ENCODE assay signal across 9 mouse cellular contexts in genomic region chr11:110563272-110563671, GRCm38 (mm10).
DNase-seq lines count a peak whose midpoint lies in the region; ATAC-seq and TF ChIP-seq lines count a peak whose summit lies in the region.
"Had no signal": no experiment of that assay in that cellular context is flagged by ENCODE, and none has a peak within 500 bp of the region (broad histone marks: within the 10 kb centered on the region; RNA-seq: fewer than 3 reads in every experiment).

No protein-coding gene starts in this region.

- H3K4me2 ChIP-seq in heart, embryonic 12.5 days = peak overlapping the region; percentile 31

- ATAC-seq in heart, embryonic 12.5 days (ENCODE audit: insufficient number of reproducible peaks, low FRiP score) = no peak

- H3K4me1 ChIP-seq in cortical plate, adult 2 months (ENCODE audit: control insufficient read depth, insufficient read depth, low read length) = no peaks in the 10 kb centered on the region
- H3K4me1 ChIP-seq in heart, embryonic 12.5 days (replicated peaks) = 0 out of 2 replicates have a peak, but pooled peaks cover 3% of the 10 kb centered on the region

- no peak overlapping the region for H3K9ac ChIP-seq in heart, embryonic 12.5 days

- H3K27me3 ChIP-seq in heart, embryonic 12.5 days (replicated peaks) = no peaks in the 10 kb centered on the region

- 25% methylated on average over 12 of the region's 12 CpGs for WGBS in heart, embryonic 12.5 days

- no peak for TF ChIP-seq POLR2A in cortical plate, adult 2 months (IDR thresholded peaks at IDR 0.05; ENCODE audit: extremely low read depth, insufficient read depth, low read length)

- no peaks in the 10 kb centered on the region for H3K36me3 ChIP-seq in heart, embryonic 12.5 days

- no peak overlapping the region for H3K27ac ChIP-seq in cortical plate, adult 2 months (ENCODE audit: insufficient read depth, low read length)
- no peak overlapping the region for H3K27ac ChIP-seq in heart, embryonic 12.5 days (ENCODE audit: poor library complexity, severe bottlenecking)

- DNase-seq in kidney, adult 11 months = peak; percentile 12
- no peak for DNase-seq in kidney, adult 18-20 months
- DNase-seq in kidney, postnatal 14 days = peak; percentile 11
- no peak for DNase-seq in urinary bladder, postnatal 10 days (ENCODE audit: low spot score)
- no peak for DNase-seq in right cerebral cortex, adult 2 months (ENCODE audit: low spot score in 2 of 2)
- DNase-seq: cerebellum, adult 9-10 months; lung, postnatal 4 days had no signal

- no peaks in the 10 kb centered on the region for H3K9me3 ChIP-seq in heart, embryonic 12.5 days (replicated peaks)

- no peak for TF ChIP-seq CTCF in cortical plate, adult 2 months (IDR thresholded peaks at IDR 0.05; ENCODE audit: extremely low read depth, insufficient read depth, low read length)

- H3K4me3 ChIP-seq in cortical plate, adult 2 months (ENCODE audit: insufficient read depth, low read length) = peak overlapping the region; percentile 21; the same call in 1 of the 2 replicates
- H3K4me3 ChIP-seq in heart, embryonic 12.5 days = no peak overlapping the region

Comparison
In these comparisons a context has a peak if more than half of its experiments do, and no peak if none do; other contexts are left out.
1. DNase-seq: peak in kidney, adult 11 months (single experiment) and kidney, postnatal 14 days (single experiment); none in kidney, adult 18-20 months (single experiment), urinary bladder, postnatal 10 days (single experiment) and right cerebral cortex, adult 2 months (0 of 2).